Mouse (Mus musculus) MEL (cell line): Measurements from ENCODE around the gene Thsd7b.

ENCODE experiments used
- BHLHE40 ChIP-seq: IDR thresholded peaks from 2 replicates; pipeline ENCODE4 v1.6.1; 2012; ENCODE audit warnings: low read depth, mild to moderate bottlenecking, inconsistent platforms, low read length, improper control_type of control experiment, borderline replicate concordance
- CTCF ChIP-seq, 3 experiments: IDR thresholded peaks in 2 of 3; conservative IDR thresholded peaks in 1 of 3; 2 replicates each; pipeline ENCODE4 v1.5.1; 2011 to 2012; ENCODE audit warnings: low read length in 3 of 3, low read depth in 2 of 3, mild to moderate bottlenecking in 2 of 3, improper control_type of control experiment in 1 of 3, inconsistent platforms in 1 of 3, mixed read lengths in 1 of 3, moderate library complexity in 1 of 3; ENCODE audit not compliant: control insufficient read depth in 1 of 3, insufficient read depth in 1 of 3, poor library complexity in 1 of 3, severe bottlenecking in 1 of 3
- GATA1 ChIP-seq: IDR thresholded peaks from 2 replicates; pipeline ENCODE4 v1.6.1; 2011; ENCODE audit warnings: low read depth, low read length, improper control_type of control experiment
- MAFK ChIP-seq: IDR thresholded peaks from 2 replicates; pipeline ENCODE4 v1.6.1; 2011; ENCODE audit warnings: low read depth, mild to moderate bottlenecking, low read length, improper control_type of control experiment, borderline replicate concordance
- MAX ChIP-seq: IDR thresholded peaks from 2 replicates; pipeline ENCODE4 v1.6.1; 2011; ENCODE audit warnings: low read length, improper control_type of control experiment
- POLR2A ChIP-seq, 2 experiments: IDR thresholded peaks; 2 replicates each; pipeline ENCODE4 v1.6.1; 2011 to 2012; ENCODE audit warnings: low read length in 2 of 2, mild to moderate bottlenecking in 2 of 2, control low read depth in 1 of 2, improper control_type of control experiment in 1 of 2, low read depth in 1 of 2, moderate library complexity in 1 of 2; ENCODE audit not compliant: control insufficient read depth in 1 of 2, insufficient read depth in 1 of 2, poor library complexity in 1 of 2
- RAD21 ChIP-seq: IDR thresholded peaks from 2 replicates; pipeline ENCODE4 v1.6.1; 2011; ENCODE audit warnings: mild to moderate bottlenecking, low read depth, low read length, improper control_type of control experiment
- TAL1 ChIP-seq: IDR thresholded peaks from 2 replicates; pipeline ENCODE4 v1.6.1; 2012; ENCODE audit warnings: mild to moderate bottlenecking, inconsistent platforms, low read length, moderate library complexity, mixed read lengths
- TBP ChIP-seq: IDR thresholded peaks from 2 replicates; pipeline ENCODE4 v1.8.0; 2011; ENCODE audit warnings: low read depth, low read length, improper control_type of control experiment
- TCF12 ChIP-seq: IDR thresholded peaks from 2 replicates; pipeline ENCODE4 v1.6.1; 2014; ENCODE audit warnings: low read depth, mild to moderate bottlenecking, inconsistent platforms, low read length, improper control_type of control experiment, moderate library complexity
- ZMIZ1 ChIP-seq: IDR thresholded peaks from 2 replicates; pipeline ENCODE4 v1.6.1; 2012; ENCODE audit warnings: low read depth, mild to moderate bottlenecking, inconsistent platforms, low read length, improper control_type of control experiment, moderate library complexity

- TF ChIP-seq GATA1 (no peak), TAL1 (no peak), POLR2A (IDR thresholded peaks at IDR 0.05; ENCODE audit: control insufficient read depth in 1 of 2, insufficient read depth in 1 of 2, low read depth in 1 of 2, low read length in 2 of 2, poor library complexity in 1 of 2) (no peak), ZMIZ1 (no peak), BHLHE40 (no peak), TBP (no peak), CTCF (IDR thresholded peaks at IDR 0.05 in 2 of 3, conservative IDR thresholded peaks at IDR 0.05 in 1 of 3; ENCODE audit: control insufficient read depth in 1 of 3, insufficient read depth in 1 of 3, low read depth in 2 of 3, low read length in 3 of 3, poor library complexity in 1 of 3, severe bottlenecking in 1 of 3) (no peak), MAX (no peak), MAFK (no peak), TCF12 (no peak), RAD21 (no peak)
Measured at GRCm38 (mm10) chr1:129837324-129837723, 564.2 kb downstream of the Thsd7b start.
